Mouse (Mus musculus) forebrain, embryonic 16.5 days (tissue): Measurements from ENCODE around the gene Nprl3. TPM values are rescaled to one million over a fixed set of nuclear protein-coding genes. Genes with fewer than 3 reads are reported as not detected.

Experiments used
- ATAC-seq: fragments of 200-750 bp; cut with Nextera tagmentation; 2 replicates; pipeline ENCODE4 v1.8.0; 2017; ENCODE audit warnings: mild to moderate bottlenecking, moderate library complexity
- H3K27ac ChIP-seq: fragments of 300-500 bp; sonication (generic); 2 replicates; pipeline ENCODE4 v1.5.1; 2014; ENCODE audit warnings: low read length, control low read depth
- H3K27me3 ChIP-seq: fragments of 300-500 bp; sonication (generic); replicated peaks from 2 replicates; pipeline ENCODE4 v1.6.1; 2014; ENCODE audit warnings: low read length; ENCODE audit not compliant: control insufficient read depth, insufficient read depth
- H3K36me3 ChIP-seq: fragments of 300-500 bp; sonication (generic); 2 replicates; pipeline ENCODE4 v1.6.1; 2014; ENCODE audit not compliant: control insufficient read depth, insufficient read depth
- H3K4me1 ChIP-seq: fragments of 300-500 bp; sonication (generic); replicated peaks from 2 replicates; pipeline ENCODE4 v1.6.1; 2014; ENCODE audit warnings: low read length; ENCODE audit not compliant: control insufficient read depth, insufficient read depth
- H3K4me2 ChIP-seq: fragments of 300-500 bp; sonication (generic); 2 replicates; pipeline ENCODE4 v1.6.1; 2014; ENCODE audit warnings: mild to moderate bottlenecking, low read length, control low read depth
- H3K4me3 ChIP-seq: fragments of 300-500 bp; sonication (generic); replicated peaks from 2 replicates; pipeline ENCODE4 v1.5.1; 2014; ENCODE audit warnings: mild to moderate bottlenecking, low read length, control low read depth
- H3K9ac ChIP-seq: fragments of 300-500 bp; sonication (generic); replicated peaks from 2 replicates; pipeline ENCODE4 v1.6.1; 2014; ENCODE audit warnings: low read depth, low read length, control low read depth
- H3K9me3 ChIP-seq: fragments of 300-500 bp; sonication (generic); 2 replicates; pipeline ENCODE4 v1.6.1; 2016; ENCODE audit warnings: low read length; ENCODE audit not compliant: control insufficient read depth
- WGBS: fragments of 180-500 bp; shearing (Covaris S2); extraction: QIAGEN DNeasy Blood & Tissue Kit; methylation state at CpG from one replicate; pipeline ENCODE4 v1.1.7; 2014; 5-methylcytosine and 5-hydroxymethylcytosine counted together
- polyA plus RNA-seq: library from polyadenylated mRNA; unstranded; fragments of >200 nt; fragmentation: Nextera tagmentation; extraction: Ambion mirVana; gene quantifications from 2 replicates; pipeline ENCODE4 v1.2.1, GENCODE M21; 2015

Gene Nprl3
- polyA plus RNA-seq, 1 experiment from 2014 or later, result 56.7 TPM

DNA sequence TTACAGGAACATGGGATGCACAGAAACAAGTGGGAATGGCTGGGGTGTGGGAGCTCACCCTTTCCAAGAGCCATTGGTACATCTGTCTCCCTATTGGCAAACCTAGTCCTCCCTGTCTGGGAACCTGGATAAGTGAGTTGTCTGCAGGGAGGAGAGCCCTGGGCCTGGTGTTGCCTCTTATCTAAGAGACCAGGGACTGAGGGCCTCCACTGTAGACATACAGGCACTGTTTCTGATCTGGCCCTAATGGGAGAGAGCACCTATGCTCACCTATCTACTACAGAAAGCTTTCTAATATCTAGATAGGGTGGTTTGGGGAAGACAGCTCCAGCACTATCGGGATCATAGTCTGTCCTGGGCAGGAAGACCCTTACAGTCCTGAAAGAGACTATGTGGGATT is 11.4 kb downstream of the Nprl3 start:
- Histone ChIP-seq H3K4me1 (no peaks in the 10 kb centered on the region), H3K4me3 (no peak overlapping the region), H3K36me3 (peaks cover 5% of the 10 kb centered on the region; the same call in 1 of the 2 replicates), H3K9ac (no peak overlapping the region), H3K9me3 (no peaks in the 10 kb centered on the region), H3K27ac (no peak overlapping the region), H3K4me2 (no peak overlapping the region), H3K27me3 (no peaks in the 10 kb centered on the region)
- 95% methylated on average over 1 of the region's 1 CpGs for WGBS
- no peak for ATAC-seq

DNA sequence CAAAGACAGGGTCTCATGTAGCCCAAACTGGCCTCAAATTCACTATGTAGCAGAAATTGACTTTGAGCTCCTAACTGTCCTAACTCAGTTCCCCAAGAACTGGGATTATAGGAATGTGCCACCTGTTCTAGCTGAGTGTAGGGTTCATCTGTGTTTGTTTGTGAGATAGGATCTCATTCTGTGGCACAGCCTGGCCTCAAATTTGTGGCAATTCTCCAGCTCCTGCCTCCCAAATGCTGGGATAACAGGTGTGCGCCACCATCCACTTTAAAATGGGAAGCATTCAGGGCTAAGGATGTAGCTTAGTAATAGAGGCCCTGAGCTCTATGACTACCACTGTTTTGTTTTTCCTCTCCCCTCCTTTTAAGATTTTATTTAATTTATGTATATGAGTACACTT is 14.4 kb downstream of the Nprl3 start:
- no peak overlapping the region for H3K27ac ChIP-seq
- WGBS, result 86% methylated on average over 1 of the region's 1 CpGs
- H3K4me1 ChIP-seq, result no peaks in the 10 kb centered on the region
- no peak overlapping the region for H3K4me3 ChIP-seq
- ATAC-seq, result no peak
- H3K9me3 ChIP-seq, result no peaks in the 10 kb centered on the region
- H3K27me3 ChIP-seq, result no peaks in the 10 kb centered on the region
- no peak overlapping the region for H3K9ac ChIP-seq
- H3K36me3 ChIP-seq, result peaks cover 6% of the 10 kb centered on the region; the same call in 1 of the 2 replicates
- H3K4me2 ChIP-seq, result no peak overlapping the region

- Histone ChIP-seq H3K36me3 (peaks cover 11% of the 10 kb centered on the region; the same call in 1 of the 2 replicates), H3K9ac (no peak overlapping the region), H3K9me3 (no peaks in the 10 kb centered on the region), H3K4me3 (no peak overlapping the region), H3K27ac (no peak overlapping the region), H3K4me2 (no peak overlapping the region), H3K27me3 (no peaks in the 10 kb centered on the region), H3K4me1 (no peaks in the 10 kb centered on the region)
- 86% methylated on average over 8 of the region's 8 CpGs for WGBS
- ATAC-seq, result no peak
Observed at GRCm38 (mm10) chr11:32250880-32251763, 16.4 kb downstream of the Nprl3 start.

DNA sequence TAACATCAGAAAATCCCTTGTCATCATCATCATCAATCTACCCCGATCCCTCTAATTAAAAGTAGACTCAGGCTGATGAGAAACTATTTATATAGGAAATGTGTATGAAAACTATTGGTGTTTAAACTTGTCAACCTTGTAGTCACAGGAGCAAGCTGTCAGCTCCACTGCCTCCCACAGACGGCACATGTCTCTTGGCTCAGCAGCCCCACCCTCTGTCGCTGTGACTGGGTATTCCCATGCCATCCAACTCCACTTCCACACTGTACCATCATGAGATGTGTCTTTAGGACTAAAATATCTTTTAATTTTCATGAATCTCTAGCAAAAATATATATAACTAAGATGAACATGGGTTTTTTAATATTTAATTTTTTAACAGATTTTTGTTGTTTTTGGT is 19.2 kb downstream of the Nprl3 start:
- no peaks in the 10 kb centered on the region for H3K27me3 ChIP-seq
- H3K4me2 ChIP-seq, result no peak overlapping the region
- 78% methylated on average over 3 of the region's 3 CpGs for WGBS
- peaks cover 14% of the 10 kb centered on the region for H3K36me3 ChIP-seq
- no peak for ATAC-seq
- H3K4me1 ChIP-seq, result no peaks in the 10 kb centered on the region; the same call in 1 of the 2 replicates
- no peak overlapping the region for H3K4me3 ChIP-seq
- no peak overlapping the region for H3K27ac ChIP-seq
- H3K9me3 ChIP-seq, result no peaks in the 10 kb centered on the region
- H3K9ac ChIP-seq, result no peak overlapping the region

- Histone ChIP-seq H3K4me1 (no peaks in the 10 kb centered on the region; the same call in 1 of the 2 replicates), H3K4me2 (no peak overlapping the region), H3K9me3 (no peaks in the 10 kb centered on the region), H3K27me3 (no peaks in the 10 kb centered on the region), H3K36me3 (peaks cover 12% of the 10 kb centered on the region), H3K4me3 (no peak overlapping the region), H3K27ac (no peak overlapping the region), H3K9ac (no peak overlapping the region)
- ATAC-seq, result no peak
Observed at GRCm38 (mm10) chr11:32247068-32247467, 20.4 kb downstream of the Nprl3 start.

GRCm38 (mm10) chr11:32245614-32246013 is 21.9 kb downstream of the Nprl3 start:
- no peak overlapping the region for H3K4me2 ChIP-seq
- H3K27ac ChIP-seq, result no peak overlapping the region
- H3K36me3 ChIP-seq, result peaks cover 12% of the 10 kb centered on the region
- no peaks in the 10 kb centered on the region for H3K27me3 ChIP-seq
- no peak for ATAC-seq
- H3K4me1 ChIP-seq, result no peaks in the 10 kb centered on the region; the same call in 1 of the 2 replicates
- H3K4me3 ChIP-seq, result no peak overlapping the region
- H3K9ac ChIP-seq, result no peak overlapping the region
- H3K9me3 ChIP-seq, result no peaks in the 10 kb centered on the region
- 95% methylated on average over 6 of the region's 6 CpGs for WGBS

- Histone ChIP-seq H3K4me2 (no peak overlapping the region), H3K27me3 (no peaks in the 10 kb centered on the region), H3K36me3 (peaks cover 13% of the 10 kb centered on the region), H3K4me3 (no peak overlapping the region), H3K4me1 (no peaks in the 10 kb centered on the region; the same call in 1 of the 2 replicates), H3K9me3 (no peaks in the 10 kb centered on the region), H3K9ac (no peak overlapping the region), H3K27ac (no peak overlapping the region)
- WGBS, result 96% methylated on average over 1 of the region's 1 CpGs
- no peak for ATAC-seq
Observed at GRCm38 (mm10) chr11:32244617-32245016, 22.9 kb downstream of the Nprl3 start.

DNA sequence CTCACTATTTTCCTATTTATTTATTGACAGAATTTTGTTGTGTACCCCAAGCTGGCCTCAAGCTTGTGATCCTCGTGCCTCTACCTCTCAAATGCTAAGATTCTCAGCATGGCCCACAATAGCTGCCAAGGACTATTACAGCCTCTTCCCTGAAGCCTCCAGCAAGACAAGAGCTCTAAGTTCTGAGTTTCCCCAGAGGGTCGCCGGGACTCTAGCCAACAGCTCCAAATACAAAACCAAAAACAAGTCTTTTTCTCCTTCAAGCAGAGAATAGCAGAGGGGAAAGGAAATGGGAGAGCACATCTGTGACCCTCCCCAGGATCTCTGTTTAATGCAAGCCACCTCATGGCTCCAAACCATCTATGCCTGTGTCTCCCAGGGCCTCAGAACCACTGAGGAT is 23.4 kb downstream of the Nprl3 start:
- Histone ChIP-seq H3K27me3 (no peaks in the 10 kb centered on the region), H3K9ac (no peak overlapping the region), H3K27ac (no peak overlapping the region), H3K4me1 (no peaks in the 10 kb centered on the region; the same call in 1 of the 2 replicates), H3K9me3 (no peaks in the 10 kb centered on the region), H3K36me3 (peaks cover 13% of the 10 kb centered on the region), H3K4me3 (no peak overlapping the region), H3K4me2 (no peak overlapping the region)
- ATAC-seq, result no peak
- 76% methylated on average over 3 of the region's 3 CpGs for WGBS

DNA sequence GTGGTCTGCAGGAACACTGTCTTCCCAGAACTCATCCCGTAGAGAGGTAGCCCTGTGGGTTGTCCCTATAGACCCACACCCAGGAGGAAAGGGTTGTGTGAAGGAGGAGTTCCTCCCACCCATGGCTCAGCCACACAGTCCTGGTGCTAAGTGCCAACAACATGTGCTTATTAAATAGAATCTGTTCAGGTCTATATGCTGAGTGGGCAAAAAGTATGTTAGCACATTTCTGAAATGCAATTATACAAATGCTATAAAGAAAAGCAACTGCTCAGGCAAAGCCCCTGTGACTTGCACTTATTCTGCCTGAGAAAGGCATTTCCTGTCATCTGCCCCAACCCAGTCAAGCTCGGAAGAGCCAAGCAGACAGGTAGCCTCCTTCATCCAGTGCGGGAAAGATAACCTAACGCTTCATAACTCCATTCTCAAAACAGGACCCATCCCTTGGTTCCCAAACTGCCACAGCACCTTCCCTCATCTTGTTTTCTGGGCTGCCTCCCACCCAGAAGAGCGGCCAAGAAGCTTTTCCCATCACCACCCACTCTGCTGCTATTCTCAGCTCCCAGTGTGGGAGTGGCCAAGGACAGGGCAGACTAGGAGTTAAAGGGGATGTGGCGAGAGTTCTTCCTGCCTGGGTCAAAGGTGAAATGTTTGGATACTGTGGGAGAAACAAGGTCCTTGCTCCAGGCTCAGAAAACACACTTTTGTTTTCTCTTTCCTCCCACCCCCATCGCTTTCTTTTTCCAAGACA is 24.1 kb downstream of the Nprl3 start:
- Histone ChIP-seq H3K36me3 (peaks cover 13% of the 10 kb centered on the region), H3K4me2 (no peak overlapping the region), H3K4me3 (no peak overlapping the region), H3K4me1 (no peaks in the 10 kb centered on the region; the same call in 1 of the 2 replicates), H3K9me3 (no peaks in the 10 kb centered on the region), H3K9ac (no peak overlapping the region), H3K27me3 (no peaks in the 10 kb centered on the region), H3K27ac (no peak overlapping the region)
- WGBS, result 81% methylated on average over 7 of the region's 7 CpGs
- no peak for ATAC-seq
